Mouse (Mus musculus) left cerebral cortex, postnatal 25 days (tissue): Measurements from ENCODE around the gene Pgs1. TPM values are rescaled to one million over a fixed set of nuclear protein-coding genes. Genes with fewer than 3 reads are reported as not detected.

ENCODE experiments used
- DNase-seq, 2 experiments: peaks; one replicate each; pipeline ENCODE4 v3.0.0; 2022; ENCODE audit warnings: low spot score in 2 of 2, mixed read lengths in 1 of 2
- intact Hi-C: fragments of 180-260 bp; cut with DNase I; formaldehyde crosslinking; loops from one replicate; pipeline ENCODE4 v1.15.1; 2025
- total RNA-seq, 2 experiments: library from RNA; stranded (reverse); gene quantifications; 2 replicates each; pipeline ENCODE4 v1.2.3; 2021

Gene Pgs1
- total RNA-seq, 2 experiments from 2014 or later, result 85.6 to 88.1 TPM

DNA sequence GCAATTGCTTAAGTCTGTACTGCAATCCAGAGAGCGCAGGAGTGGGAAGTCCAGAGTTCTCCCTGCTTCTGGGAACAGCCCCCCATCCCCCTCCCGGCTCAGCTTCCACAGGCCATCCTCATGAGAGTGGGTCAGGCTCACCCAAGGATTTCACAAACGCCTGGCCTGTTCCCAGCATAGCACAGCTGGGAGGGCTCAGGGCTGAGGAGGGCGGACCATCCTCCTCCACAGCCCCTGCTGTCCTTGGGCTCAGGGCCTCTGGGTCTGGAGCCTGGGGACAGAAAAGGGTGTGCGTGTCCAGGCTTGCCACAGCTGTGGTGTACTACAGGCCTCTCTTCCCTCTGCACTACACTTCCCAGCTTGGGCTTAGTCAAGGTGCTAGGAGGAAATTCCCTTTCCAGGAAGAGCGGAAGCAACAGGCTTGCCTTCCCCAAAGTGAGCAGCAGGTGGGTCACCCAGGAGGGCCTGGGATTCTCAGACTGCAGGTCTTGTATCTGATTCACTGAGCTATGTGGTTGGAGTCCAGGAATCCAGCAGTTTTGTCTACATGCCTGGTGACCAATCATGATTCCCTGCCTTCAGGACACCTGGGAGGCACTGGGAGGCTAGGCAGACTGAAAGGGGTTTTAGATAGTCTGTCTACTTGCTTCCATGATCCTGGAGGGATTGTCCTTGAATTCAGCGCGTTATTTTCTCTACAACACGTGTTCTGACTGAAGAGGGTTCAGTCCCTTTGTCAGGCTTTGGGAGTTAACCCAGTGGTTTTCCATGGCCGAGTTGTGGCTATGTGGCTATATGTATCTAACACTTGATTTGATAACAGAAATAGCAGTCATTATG is 23.6 kb upstream of the Pgs1 start:
- intact Hi-C loops, result no loop called here

GRCm38 (mm10) chr11:117963091-117963793 is 22.9 kb upstream of the Pgs1 start:
- peak; percentile 94 to 96 for DNase-seq
- intact Hi-C loops, result no loop called here

More for the DNA sequence above, 23.6 kb upstream of the Pgs1 start:
- DNase-seq, result no peak

GRCm38 (mm10) chr11:117963872-117964271 is 22.2 kb upstream of the Pgs1 start:
- intact Hi-C loops, result loop anchor here (2.0 kb wide), 1 partner anchor 31 kb away; no protein-coding TSS in a partner anchor
- no peak for DNase-seq

DNA sequence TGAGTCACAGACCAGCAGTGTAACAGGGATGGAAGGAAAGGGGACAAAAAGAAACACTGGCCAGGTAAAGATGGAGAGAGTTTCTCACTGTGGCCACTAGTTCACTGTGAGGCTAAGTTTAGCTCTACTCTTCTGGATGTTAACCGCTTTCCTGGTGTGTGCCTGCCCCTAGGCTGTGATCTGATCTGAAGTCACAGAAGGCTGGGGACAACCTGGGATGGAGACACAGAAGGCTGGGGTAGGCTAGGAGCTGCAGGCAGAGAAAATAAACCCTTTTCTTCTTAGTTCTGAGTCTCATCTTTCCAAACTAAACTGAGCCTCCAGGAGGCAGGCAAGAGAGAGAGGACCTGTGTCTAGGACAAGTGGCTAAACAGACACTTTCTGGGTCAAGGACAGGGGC is 21.8 kb upstream of the Pgs1 start:
- intact Hi-C loops, result loop anchor here (2.0 kb wide), 1 partner anchor 31 kb away; no protein-coding TSS in a partner anchor
- no peak for DNase-seq

DNA sequence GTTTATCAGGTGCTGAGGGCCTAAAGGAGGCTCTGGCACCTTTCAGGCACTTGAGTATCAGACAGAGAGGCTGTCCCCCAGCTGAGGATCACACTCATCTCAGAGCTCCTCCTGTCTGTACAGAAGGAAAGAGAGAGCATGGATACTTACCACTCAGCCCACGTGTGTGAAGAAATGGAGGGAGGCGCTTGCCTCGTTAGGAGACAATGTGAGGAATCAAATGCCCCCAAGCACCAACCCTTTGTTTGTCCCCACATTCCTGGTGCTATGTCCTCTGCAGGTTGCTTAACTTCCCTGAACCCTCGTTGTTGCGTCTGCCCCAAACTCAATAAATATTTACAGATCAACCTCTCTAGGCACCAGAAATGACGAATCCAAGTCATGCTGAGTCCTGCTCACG is 21.0 kb upstream of the Pgs1 start:
- DNase-seq, result peak in 1 of 2 experiments; percentile 58
- intact Hi-C loops, result loop anchor here (2.0 kb wide), 1 partner anchor 32 kb away; no protein-coding TSS in a partner anchor

DNA sequence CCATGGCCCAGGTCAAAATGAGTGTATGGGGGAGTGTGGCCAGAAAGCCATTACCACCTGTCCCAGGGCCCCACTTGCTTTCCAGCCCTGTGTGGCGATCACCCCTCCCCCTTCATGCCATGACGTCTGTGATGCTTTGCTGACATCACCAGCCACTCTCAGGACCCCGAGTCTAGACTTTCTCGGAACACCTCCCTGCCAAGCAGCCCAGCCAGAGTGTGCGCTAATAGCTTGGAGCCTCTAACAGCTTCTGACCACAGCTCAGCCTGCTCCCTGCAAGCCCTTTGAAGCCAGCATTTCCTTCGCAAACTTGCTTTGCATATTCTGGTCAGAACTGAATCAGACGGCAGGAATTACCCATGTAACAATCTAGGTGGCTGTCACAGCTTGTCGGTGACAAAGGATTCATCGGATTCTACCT is 20.5 kb upstream of the Pgs1 start:
- no peak for DNase-seq
- intact Hi-C loops, result loop anchor here (2.0 kb wide), 1 partner anchor 33 kb away; no protein-coding TSS in a partner anchor

- intact Hi-C loops, result no loop called here
- DNase-seq, result no peak
Observed at GRCm38 (mm10) chr11:117966506-117967100, 19.5 kb upstream of the Pgs1 start.

- no peak for DNase-seq
- intact Hi-C loops, result loop anchor here (2.0 kb wide), 1 partner anchor 95 kb away; the partner anchor contains the start of gene Tha1
Observed at GRCm38 (mm10) chr11:117967249-117968015, 18.7 kb upstream of the Pgs1 start.

DNA sequence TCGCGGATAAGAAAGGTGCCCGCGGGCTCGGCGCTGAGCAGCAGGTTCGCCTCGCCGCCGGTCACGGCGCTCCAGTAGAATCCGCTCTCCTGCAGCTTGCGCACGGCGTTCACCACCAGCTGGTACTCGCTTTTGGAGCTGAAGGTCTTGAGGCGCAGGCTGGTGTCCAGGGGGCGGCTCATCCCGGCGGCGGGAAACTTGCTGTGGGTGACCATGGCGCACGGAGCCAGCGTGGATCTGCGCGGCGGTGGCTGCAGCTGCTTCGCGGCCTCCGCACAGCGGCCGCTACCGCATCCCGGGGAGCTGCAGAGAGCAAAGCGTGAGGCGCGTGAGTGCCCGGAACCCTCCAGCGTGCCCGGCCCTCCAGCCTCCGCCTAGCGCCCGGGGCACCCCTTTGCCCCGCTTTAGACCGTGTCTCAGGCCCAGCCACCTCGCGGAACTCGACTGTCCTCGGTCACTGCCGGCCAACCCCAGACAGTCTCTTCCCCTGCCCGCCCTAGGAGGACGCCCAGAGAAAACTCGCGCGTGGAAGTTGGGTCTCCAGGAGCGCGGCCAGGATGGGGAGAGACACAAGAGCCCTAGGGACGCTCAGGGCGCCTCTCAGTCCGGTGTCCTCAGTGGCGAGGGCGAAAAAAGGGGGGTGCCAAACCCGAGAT is 17.9 kb upstream of the Pgs1 start:
- intact Hi-C loops, result loop anchor here (2.0 kb wide), 1 partner anchor 95 kb away; the partner anchor contains the start of gene Tha1
- peak in 1 of 2 experiments; percentile 48 for DNase-seq

GRCm38 (mm10) chr11:117968716-117969099 is 17.4 kb upstream of the Pgs1 start:
- DNase-seq, result no peak
- intact Hi-C loops, result loop anchor here (1.0 to 2.0 kb wide), 2 partner anchors 36 to 96 kb away; partner anchors contain the start of gene Tha1

- DNase-seq, result peak; percentile 88 to 90
- intact Hi-C loops, result loop anchor here (1.0 to 2.0 kb wide), 2 partner anchors 37 to 97 kb away; partner anchors contain the start of gene Tha1
Observed at GRCm38 (mm10) chr11:117969100-117969944, 16.8 kb upstream of the Pgs1 start.

- intact Hi-C loops, result loop anchor here (1.0 to 2.0 kb wide), 4 partner anchors 38 to 97 kb away; partner anchors contain the start of gene Tha1
- DNase-seq, result peak; percentile 93 to 94
Observed at GRCm38 (mm10) chr11:117969945-117970872, 15.9 kb upstream of the Pgs1 start, which contains the start of gene Socs3. Gene Socs3, minus strand, starts transcription at chr11:117970047.

DNA sequence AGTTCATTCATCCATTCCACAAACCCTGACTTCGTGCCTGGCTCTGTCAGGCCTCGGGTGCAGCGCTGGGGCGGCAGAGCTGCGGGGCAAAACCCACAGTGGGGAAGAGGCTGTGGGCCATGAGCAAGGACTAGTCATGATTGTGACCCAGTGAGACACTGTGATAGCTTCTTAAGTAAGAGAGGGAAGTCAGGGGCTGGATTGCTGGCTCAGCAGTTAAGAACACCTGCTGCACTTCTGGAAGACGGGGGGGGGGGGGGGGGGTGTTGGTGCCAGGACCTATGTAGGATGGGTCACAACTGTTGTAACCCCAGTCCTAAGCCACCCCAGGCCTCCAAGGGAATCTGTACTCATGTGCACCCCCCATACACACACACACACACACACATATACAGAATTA is 15.0 kb upstream of the Pgs1 start:
- DNase-seq, result no peak
- intact Hi-C loops, result loop anchor here (2.0 kb wide), 1 partner anchor 58 kb away; no protein-coding TSS in a partner anchor

DNA sequence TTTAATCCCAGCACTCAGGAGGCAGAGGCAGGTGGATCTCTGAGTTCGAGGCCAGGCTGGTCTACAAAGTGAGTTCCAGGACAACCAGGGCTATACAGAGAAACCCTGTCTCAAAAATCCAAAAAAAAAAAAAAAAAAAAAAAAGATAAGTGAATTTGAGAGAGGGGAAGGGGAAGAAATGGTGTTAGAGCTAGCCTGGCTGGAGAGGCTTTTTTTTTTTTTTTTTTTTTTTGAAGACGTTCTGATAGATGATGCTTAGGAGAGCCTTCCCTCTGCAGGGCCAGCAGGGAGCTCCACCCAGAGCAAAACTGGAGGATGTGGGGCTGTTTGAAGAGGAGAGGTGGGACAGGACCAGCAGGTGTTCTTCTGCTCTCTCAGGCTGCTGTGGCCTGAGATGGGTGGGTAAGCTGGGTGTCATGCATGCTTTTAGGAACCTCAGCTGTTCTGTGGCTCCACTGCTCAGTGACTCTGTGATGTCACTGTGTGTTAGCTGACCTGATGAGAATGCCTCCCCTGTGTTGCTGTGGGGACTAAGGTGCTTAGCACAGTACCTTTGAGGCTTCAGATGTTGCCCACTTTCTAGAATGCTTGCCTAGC is 14.3 kb upstream of the Pgs1 start:
- no peak for DNase-seq
- intact Hi-C loops, result loop anchor here (2.0 kb wide), 1 partner anchor 59 kb away; no protein-coding TSS in a partner anchor

DNA sequence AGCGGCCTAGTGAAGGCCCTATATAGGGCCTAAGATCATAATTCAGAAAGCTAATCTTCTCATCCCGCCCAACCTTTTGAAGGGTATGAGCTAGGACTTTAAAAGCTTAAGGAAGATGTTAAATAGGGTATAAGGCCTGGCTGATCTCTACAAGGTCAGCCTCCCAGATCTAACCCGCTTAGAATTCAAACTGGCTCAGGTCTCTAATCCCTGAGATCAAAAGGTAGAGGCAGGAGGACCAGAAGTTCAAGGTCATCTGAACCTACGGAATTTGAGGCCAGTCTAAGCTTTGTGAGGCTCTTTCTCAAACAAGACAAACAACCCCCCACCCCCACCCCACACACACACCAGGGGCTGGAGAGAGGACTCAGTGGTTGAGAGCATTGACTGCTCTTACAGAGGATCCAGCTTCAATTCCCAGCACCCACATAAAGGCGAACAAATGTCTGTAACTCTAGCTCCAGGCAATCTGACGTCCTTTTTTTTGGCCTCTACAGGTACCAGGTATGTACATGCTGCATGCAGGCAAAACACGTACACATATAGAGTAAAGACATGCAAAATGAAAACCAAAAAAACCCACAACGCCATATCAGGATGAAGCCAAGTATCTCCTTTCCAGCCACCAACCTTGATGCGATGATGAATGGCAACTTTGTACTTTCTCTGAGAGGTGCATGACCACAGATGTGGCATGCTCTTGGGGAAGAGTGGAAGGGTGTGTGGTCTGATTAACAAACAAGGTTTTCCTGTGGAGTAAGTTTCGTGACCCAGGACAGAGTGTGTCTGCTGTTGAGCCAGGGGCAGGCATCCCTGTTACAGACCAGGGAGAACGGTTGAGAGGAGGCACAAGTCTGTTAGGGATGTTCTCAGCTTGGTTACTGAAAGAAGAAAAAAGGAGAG is 13.2 kb upstream of the Pgs1 start:
- intact Hi-C loops, result no loop called here
- DNase-seq, result no peak
